Comparison of ENCODE assay signal across 20 mouse cellular contexts in the genomic region with DNA sequence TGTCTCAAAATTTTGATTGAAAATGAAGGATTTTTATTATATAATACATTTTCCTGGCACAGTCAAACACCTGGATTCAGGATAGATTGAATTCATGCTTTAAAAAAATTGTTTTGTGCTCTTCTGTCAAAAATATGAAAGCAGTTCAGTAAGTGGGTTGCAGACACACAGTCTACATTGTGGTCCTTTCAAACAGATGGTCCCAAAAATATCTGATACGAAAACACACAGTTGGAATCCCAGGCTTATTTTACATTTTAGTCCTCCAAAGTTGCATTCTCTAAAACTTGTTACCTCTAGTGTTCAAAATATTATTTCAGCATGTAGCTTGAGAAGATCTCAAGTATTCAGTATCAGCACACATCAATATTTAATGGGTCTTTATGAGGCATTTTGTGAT.
"Had no signal": no experiment of that assay in that cellular context is flagged by ENCODE, and none has a peak within 500 bp of the region (broad histone marks: within the 10 kb centered on the region; RNA-seq: fewer than 3 reads in every experiment).

No protein-coding gene starts in this region.

- ATAC-seq: forebrain, embryonic 13.5 days; forebrain, embryonic 14.5 days; forebrain, embryonic 15.5 days; forebrain, embryonic 16.5 days; forebrain, postnatal 0 days had no signal

- DNase-seq: cerebellum, adult 9-10 months; cerebellum, adult 9-11 months; cerebellum, postnatal 10 days; cerebellum, postnatal 14 days; cerebellum, postnatal 25 days; cerebellum, postnatal 36 days; embryo, embryonic 11 days; forebrain, postnatal 0 days; gastrocnemius, adult 2 months; gastrocnemius, postnatal 10 days; gastrocnemius, postnatal 14 days; gastrocnemius, postnatal 25 days; gastrocnemius, postnatal 36 days; heart, adult 11 months; heart, adult 18-20 months; heart, adult 2 months had no signal
